Mouse (Mus musculus): ENCODE data around the gene Rhebl1.

DNA sequence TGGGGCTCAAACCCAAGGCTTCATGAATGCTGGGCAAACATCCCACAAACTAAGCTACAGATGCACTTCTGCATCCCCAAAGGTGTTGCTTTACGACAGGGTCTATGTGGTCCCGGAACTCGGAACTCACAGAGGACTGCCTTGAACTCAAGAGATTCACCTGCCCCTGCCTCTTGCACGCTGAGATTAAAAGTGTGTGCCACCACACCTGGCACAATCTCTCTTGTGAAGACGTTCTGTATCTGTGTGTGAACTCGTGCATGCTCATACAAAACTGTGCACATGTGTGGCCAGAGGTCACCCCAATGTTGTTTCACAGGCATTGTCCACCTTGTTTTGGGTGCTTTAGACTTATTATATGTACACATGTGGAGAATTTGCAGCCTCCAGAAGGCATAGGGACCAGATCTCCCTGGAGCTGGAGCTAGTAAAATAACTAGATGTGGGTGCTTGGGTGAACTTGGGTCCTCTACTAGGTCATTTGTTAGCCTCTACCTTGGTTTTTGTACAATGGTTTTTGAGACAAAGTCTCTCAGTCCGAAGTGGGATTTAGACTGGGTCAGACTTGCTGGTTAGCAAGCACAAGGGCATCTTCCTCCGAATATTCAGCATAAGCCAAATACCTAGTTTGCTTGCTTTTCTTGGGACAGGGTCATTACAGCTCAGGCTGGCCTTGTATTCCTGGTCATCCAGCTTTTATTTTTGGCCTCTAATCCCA, 35.8 kb upstream of the Rhebl1 start:
- TF ChIP-seq CTCF (IDR thresholded peaks at IDR 0.05; ENCODE audit: low read depth, low read length), result no peak
- TF ChIP-seq POLR2A (IDR thresholded peaks at IDR 0.05; ENCODE audit: extremely low read depth, insufficient read depth, low read length), result no peak

Data from liver, adult 2 months (tissue).